Mouse (Mus musculus) bone marrow macrophage, adult 2 months (primary cell): ENCODE measurements around the gene Tmem132c.

Source experiments
- CTCF ChIP-seq: IDR thresholded peaks from 2 replicates; pipeline ENCODE4 v1.5.1; 2012; ENCODE audit warnings: low read depth, mild to moderate bottlenecking, low read length, moderate library complexity
- POLR2A ChIP-seq: IDR thresholded peaks from 2 replicates; pipeline ENCODE4 v1.6.1; 2012; ENCODE audit warnings: mild to moderate bottlenecking, low read depth, low read length, borderline replicate concordance

- TF ChIP-seq CTCF, result no peak
- TF ChIP-seq POLR2A, result no peak
Observed at GRCm38 (mm10) chr5:127243611-127244010, 2.0 kb downstream of the Tmem132c start.
